Mouse (Mus musculus): Measurements from ENCODE around the gene Ttc30b.

- no peak for TF ChIP-seq CTCF (IDR thresholded peaks at IDR 0.05)
- no peak for TF ChIP-seq EP300 (IDR thresholded peaks at IDR 0.05)
Measured at GRCm38 (mm10) chr2:75959850-75960365, 21.5 kb upstream of the Ttc30b start.

Measured in lung, postnatal 0 days (tissue).